Mouse (Mus musculus) thymus, adult 2 months (tissue): ENCODE data around the gene Slc1a2.

Experiments used
- CTCF ChIP-seq: fragments of 200-500 bp; IDR thresholded peaks from 2 replicates; pipeline ENCODE4 v1.5.1; 2012; ENCODE audit warnings: mild to moderate bottlenecking, control low read depth, low read length, moderate library complexity, borderline replicate concordance; ENCODE audit not compliant: control insufficient read depth, poor library complexity, insufficient read depth; ENCODE audit errors: extremely low read depth
- POLR2A ChIP-seq: fragments of 200-500 bp; IDR thresholded peaks from 2 replicates; pipeline ENCODE4 v1.6.1; 2012; ENCODE audit warnings: mild to moderate bottlenecking, low read length, control low read depth, moderate library complexity; ENCODE audit not compliant: control insufficient read depth, poor library complexity, insufficient read depth; ENCODE audit errors: extremely low read depth

- no peak for TF ChIP-seq CTCF
- no peak for TF ChIP-seq POLR2A
Measured at GRCm38 (mm10) chr2:102712049-102712448, 53.6 kb downstream of the Slc1a2 start.
